Mouse (Mus musculus): Measurements from ENCODE around the gene E130308A19Rik.

The E130308A19Rik gene

DNA sequence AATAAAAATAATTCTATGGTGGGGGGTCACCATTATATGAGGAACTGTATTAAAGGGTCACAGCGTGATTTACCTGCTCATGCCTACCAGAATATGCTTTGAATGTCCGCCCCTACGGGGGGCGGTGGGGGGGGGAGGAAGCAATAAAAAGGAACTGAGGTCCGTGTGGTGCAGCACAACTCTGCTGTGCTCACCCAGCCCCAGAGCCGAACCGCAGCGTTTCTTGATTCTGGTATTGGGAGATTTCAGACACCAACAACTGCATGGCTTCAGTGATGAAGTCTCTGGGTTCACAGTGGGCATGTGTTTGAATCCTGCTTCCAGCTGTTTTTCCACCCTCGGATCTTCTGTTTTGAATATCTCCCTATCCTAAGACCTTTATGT lies 101.9 kb downstream of the E130308A19Rik start:
- DNase-seq (ENCODE audit: low spot score): no peak

DNA sequence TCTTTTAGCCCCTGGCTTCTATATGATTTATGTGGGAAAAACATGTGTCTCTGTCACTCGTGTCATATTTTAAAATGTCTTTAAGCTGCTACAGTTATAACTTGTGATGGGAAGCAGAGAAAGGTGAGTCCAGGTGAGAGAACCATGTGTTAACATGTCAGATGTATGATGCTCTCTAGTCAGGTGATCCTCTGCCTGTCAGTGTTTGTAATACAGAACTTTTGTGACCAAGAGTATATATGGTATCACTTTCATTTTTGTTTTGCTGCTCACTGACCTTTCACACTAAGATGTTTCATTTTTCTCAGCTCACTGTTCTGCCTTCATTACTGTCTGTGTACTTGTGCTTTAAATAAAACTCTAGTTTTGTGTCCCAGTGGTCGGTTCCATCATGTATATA lies 102.8 kb downstream of the E130308A19Rik start:
- no peak for DNase-seq (ENCODE audit: low spot score)

DNA sequence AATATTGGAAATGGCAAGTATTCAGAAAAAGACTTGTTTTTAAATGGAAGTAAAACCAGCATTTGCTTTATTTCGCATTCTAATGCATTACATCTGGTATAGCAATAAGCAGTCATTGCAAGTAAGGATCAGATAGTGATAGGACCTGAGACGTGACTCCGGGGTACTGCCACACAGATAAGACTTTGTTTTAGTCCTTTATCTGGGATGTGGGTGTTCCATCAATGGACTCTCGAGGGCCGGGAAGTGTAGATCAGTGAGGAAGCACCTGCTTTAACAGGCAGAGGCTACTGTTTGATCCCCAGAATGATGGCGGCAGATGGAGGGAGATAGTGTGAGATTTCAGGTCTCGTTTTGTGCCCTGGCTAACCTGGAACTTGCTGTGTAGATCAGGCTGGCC lies 105.5 kb downstream of the E130308A19Rik start:
- no peak for DNase-seq (ENCODE audit: low spot score)

DNA sequence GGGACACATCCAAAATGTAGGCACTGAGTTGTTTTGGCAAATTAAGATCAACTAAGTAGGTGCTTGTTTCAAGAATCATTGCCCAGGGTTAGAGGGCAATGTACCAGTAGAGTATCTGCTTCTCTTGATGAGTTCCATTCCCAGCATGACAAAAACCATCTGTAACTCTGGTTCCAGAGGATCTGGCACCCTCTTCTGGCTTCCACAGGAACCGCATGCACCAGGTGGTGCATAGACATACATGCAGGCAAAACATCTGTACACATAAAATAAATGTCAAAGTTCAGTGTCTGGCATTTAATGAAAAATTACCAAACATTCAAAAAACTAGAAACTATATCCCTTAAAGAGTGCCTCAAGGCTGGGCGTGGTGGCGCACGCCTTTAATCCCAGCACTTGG lies 113.3 kb downstream of the E130308A19Rik start:
- no peak for DNase-seq (ENCODE audit: low spot score)

DNA sequence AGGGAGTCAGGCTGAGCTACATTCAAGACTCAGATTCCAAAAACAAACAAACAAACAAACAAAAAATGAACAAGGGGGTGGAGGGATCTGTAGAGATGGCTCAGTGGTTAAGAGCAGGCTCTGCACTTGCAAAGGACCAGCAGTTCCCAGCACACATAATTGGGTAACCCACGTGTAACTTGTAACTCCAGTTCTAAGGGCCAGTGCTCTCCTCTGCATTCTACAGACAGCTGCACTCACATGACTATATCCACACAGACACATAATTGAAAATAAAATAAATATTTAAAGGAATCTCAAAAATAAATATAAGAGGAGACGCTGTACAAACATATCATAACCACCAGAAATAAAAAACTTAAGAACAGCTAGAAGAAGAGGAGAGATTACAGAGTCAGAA lies 113.9 kb downstream of the E130308A19Rik start:
- no peak for DNase-seq (ENCODE audit: low spot score)

DNA sequence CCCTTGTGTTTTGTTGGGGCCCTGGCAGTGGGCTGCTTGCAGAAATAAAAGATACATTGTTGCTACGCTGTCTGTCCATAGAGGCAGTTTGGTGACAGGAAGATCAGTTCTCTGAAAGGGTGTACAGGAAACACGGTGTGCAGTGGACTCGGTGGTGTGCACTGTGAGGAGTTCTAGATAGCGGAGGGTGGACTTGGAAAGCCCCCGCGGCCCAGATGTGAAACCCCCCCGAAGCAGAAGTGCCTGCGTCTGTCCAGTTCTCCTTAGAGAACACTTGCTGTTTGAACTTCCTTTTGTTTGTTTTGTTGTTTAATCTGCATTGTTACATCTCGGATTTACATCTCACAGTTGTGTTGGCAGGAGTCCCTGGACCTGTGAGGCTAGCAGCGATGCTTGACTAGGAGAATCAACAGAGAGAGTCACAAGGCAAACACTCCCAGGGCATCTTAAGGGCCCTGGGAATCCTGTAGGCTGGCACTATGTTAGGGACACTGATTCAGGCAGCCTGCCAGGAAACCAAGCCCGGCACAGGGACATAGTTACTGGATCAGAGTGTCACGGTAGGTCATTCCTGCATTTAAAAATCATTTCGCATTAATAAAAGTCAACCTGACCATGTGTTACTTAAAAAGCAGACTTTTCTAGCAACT lies 127.6 kb downstream of the E130308A19Rik start:
- DNase-seq (ENCODE audit: low spot score): no peak

DNA sequence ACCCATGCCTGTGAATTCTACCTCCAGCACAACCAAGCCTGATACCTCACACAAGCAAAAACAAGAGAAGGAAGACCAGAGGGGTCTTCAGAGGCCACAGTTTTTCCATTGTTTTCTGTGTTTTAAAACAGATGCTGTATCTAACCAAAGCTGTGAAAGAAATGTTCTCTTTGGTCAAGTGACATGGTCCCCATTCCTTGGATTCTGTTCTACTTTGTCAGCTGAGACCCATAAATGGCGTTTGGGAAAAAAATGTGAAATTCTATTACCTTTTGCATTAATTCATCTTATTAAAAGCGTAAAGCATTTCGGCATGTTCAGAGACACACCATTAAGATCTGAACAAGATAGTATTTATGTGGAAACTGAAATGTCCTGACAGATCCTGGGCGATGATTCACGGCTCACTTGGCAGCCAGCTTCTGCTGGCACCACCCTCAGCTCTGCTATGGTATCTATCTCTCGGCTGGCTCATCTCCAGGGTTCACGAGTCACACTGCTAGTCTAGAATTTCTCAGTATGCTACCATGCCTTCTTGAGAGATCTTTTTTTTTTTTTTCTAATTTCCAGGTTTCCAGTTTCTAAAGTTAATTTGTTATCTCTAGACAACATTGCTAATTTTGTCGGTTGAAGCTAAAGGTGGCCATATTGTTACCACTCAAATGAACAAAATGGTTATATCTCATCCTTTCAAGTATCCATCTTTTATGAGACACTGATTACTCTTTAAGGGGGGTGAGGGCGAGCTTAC lies 130.5 kb downstream of the E130308A19Rik start:
- peak; percentile 29 for DNase-seq (ENCODE audit: low spot score)

DNA sequence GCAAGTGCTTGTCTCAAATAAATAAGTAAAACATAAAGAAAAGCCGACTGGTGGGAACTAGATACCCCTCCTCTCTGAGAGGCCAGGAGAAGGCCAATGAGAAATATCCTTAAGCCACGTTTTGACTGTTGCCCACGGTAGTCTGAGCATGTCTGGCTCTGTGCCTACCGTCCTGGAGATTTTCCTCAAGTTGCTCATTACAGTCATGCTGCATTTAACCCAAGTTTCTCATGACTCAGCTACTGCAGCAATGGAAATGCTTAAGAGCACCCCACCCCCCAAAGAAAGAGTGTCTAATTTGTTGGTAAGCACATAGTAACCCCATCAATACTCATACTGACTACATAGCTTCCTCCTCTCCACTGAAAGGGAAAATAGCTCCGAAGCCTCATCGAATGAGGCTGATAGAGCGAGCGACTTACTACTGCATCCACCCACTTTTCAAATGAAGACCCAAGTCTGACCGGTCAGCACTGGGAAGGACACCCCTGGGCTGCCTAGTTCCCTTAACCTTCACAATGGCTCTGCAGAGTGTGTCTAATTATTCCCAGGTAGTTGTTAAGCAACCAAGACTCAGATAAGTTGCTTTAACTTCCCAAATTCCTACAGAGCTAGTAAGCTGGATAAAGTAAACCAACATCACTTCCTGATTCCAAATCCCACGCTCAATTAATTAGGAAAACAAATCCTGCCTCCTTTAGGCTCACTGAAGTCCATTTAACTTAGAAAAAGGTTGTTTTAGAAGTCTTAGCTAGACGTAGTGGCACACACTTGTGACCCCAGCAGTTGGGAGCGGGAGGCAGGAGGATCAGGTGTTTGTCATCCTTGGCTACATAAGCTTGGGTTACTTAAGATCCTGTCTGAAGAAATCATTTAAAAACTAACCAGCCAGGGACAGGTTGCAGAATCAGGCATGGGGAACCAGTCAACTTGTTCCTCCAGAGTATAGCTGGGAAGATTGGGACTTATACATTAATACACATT lies 131.7 kb downstream of the E130308A19Rik start:
- DNase-seq (ENCODE audit: low spot score): no peak

DNA sequence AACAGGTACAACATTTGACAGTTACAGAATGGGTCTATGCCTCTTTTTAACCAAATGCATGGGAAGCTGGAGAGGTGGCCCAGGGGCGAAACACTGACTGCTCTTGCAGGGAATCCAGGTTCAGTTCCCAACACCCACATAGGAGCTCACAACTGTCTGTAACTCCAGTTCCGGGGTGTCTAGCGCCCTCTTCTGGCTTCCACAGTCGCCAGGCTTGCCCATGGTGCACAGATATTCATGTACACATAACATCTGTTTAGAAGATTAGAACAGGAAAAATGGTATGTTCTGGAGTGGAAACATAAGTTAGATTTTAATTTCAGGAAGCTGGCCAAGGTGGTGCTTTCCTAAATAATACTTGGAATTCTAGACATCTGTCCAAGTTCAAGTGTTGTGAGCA lies 134.0 kb downstream of the E130308A19Rik start:
- DNase-seq (ENCODE audit: low spot score): no peak

DNA sequence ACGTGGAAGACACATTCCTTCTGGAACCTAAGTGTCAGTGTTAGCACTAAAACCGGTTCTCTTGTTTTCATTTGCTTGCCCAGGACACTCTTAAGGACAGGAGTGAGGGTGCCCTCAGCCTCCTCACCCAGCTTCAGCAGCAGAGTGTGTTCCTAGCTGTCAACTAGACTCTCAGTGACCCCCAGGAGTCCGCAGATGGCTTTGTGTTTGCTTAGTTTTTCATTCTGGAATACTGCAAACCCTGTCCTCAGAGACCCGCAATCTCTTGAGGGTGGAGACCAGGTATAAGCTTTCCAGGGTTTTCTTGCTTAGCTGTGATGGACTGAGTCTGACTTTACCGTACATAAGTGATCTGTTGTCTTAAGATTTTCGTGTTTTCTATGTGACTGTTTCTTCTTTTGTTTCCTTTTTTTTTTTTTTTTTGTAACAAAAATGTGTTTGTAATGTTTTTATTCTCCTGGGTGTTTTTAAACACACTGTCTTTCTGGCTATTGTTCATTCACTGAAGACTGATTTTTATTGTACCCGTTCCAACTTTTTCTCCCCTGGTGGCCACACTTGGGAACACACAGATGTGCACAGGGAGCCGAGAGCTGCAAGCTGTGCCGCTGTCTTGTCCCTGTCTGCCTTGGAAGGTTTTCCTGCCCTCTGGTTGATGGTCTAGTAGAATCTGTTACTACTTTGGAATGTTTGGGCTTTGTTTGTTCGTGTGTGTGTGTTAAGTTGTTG lies 134.8 kb downstream of the E130308A19Rik start:
- peak; percentile 49 for DNase-seq (ENCODE audit: low spot score)

DNA sequence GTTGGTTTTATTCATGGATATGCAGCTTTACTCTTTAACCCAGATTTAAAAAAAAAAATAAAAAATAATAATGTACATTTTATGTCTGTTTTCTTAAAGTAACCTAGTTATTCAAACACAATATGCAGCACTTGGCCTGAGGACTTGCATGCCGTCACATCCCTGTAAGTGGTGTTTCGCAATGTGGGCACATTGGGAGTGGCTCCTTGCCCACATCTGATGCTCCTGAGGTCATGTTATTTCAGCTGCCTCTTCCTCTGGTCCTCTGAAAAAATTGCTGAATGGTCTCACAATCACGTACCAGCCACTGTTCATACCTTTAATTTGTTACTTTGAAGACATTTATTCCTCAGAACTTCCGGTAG lies 135.3 kb downstream of the E130308A19Rik start:
- DNase-seq (ENCODE audit: low spot score): no peak

DNA sequence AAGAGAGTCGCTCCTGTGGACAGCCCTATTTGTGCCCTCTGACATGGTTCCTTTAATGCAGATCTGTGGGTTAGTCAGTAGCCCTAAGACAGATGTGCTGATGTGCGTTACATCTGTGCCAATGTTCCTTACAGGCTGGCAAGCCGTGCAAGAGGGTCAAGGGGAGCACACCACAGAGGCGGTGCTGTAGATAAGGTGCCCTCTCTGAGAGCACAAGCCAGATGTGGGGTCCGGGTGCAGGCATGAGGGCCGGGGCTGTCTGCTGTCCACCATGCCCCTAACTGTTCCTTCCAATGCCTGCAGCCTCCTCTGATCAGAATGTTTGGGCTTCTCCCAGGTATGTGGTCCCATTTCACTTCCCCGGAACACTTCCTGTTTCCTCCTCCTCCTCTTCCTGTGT lies 138.9 kb downstream of the E130308A19Rik start:
- no peak for DNase-seq (ENCODE audit: low spot score)

DNA sequence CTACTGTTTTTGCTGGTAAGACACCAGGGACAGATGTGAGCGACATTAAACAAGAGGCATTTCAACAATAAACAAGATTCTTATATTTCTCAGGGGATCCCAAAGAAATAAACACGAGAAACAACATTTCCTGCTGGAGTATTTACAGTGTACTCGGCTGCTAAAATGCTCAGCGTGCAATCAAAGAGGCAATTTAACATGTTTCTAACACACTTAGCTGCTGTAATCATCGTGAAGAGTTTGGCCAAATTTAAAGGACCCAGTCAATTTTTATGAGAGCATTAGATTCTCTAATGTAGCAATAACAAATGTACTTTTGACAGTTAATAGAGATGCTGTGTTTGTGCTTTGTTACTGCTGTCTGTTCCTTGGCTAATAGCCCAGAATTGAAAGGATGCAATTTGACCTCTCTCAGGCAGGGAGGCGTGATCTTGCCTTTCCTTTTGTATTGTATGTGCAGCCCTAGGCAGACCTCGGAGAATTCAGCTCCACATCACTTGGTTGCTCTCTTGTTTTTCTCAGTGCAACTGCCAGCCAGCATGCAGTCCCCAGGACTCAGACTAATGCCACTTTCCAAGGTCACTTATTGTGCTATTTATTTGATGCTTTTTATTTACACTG lies 139.5 kb downstream of the E130308A19Rik start:
- DNase-seq (ENCODE audit: low spot score): no peak

DNA sequence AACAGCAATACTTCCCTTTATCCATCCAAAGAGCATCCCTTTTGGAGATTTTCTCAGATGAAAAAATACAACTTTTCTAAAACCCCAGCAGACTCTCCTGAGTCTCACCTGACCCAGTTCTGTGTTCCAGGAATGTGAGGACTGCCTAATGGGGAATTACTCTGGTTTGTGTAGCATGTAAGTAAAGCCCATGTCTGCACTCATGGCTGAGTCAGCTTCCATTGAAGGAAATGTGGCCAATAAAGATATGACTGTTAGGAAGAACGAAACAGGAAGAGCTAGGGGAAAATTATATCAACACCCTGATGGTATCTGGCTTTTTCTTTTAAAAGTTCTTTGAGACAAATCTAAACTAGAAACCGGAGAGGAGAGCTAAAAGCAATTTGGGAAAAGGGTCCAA lies 141.7 kb downstream of the E130308A19Rik start:
- no peak for DNase-seq (ENCODE audit: low spot score)

DNA sequence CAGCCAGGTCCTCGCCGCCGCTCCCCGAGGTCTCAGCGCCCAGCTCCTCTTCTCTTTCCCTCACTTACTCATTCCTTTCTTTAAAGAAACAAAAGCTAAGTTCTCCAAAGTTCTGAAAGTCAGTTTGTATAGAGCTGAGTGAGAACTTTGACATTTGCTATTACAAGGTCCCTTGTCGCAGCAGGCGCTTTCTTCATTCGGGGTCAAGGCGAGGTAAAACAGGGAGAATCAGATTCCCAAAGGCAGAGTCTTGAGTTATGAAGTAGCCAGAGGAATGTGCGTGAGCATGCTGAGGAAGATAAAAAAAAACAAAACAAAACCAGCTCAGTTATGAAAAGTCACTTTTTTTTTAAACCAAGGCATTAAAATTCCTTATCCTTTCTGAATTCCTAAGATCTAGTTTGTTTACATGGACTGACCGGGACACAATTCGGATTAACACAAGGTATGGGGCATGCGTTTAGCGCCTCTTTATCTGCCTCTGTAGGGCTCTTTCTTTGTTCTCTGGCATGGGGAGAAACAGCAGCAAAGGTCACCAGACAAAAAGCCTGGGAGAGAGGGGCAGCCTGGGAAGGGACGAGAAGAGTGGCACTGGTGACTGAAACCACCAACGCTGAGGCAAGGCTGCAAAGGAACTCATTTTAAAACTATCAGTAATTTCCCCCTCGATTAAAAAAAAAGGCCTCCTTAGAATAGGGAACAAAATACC lies 146.3 kb downstream of the E130308A19Rik start:
- no peak for DNase-seq (ENCODE audit: low spot score)

DNA sequence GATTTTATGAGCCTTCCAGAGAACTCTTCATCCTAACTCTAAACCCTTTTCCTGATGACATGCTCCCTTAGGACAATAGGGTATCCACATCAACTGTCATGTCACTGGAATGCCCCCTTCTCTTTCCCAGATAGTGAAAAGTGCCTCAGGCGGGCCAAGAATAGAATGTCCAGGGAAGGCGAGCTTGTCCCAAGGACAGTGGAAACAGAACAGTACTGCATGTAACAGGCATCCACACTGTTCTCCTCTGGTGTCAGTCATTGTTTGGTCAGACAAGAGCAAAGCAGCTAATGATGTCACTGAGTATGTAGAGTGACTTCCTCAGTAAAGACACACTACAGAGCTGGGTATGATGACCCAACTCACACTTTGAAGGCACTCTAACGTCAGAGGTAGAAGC lies 151.8 kb downstream of the E130308A19Rik start:
- DNase-seq (ENCODE audit: low spot score): no peak

DNA sequence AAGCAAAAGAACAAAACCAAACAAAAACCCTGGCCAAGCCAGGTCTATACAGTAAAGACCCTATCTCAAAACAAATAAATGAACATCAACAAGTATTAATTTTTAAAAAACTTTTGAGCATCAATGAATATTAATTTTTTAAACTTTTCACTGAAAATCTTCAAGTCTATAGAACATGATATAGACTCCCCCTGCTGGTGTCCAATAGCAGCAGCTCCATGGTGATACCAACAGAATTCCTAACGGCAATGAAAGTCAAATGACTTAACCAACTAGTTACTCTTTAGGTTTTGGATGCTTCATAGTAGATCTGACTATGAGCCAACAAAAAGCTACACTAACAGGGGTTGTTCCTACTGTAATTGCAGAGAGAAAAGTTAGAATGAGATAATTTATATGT lies 154.6 kb downstream of the E130308A19Rik start:
- no peak for DNase-seq (ENCODE audit: low spot score)

DNA sequence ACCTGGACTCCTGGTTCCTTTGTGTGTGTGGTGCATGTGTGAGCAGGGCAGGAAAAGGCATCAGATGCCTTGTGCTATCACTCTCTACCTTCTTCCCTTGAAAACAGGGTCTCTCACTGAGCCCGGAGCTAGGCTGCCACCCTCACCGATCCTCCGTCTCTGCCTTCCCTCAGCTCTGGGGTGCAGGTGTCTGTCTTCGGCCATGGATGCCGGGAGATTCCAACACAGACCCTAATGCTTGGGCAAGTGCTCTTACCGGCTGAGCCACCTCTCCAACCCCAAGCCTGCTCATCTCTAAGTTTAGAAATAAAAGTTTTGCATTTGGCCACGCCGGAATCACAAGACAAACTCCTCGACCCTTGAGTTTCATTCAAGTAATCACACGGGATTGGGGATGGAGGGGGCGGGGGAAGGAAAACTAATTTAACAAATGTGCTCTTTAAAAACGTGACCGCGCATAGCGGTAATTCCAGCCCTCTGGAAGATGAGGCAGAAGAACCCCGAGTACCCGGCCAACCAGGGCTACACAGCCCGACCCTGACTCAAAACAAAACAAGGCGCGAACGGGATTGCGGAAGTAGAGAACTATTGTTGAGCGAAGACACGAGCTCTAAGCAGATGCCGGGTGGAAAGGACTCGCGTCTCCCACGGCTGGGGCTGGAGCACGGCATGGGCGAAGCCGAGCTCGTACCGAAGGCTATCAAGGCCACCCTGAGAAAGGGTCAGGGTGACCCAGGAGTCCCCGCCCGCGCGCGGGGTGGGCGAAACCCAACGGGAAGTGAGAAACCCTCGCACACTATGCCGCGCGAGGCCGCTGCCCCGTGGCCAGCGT lies 157.1 kb downstream of the E130308A19Rik start:
- no peak for DNase-seq (ENCODE audit: low spot score)

DNA sequence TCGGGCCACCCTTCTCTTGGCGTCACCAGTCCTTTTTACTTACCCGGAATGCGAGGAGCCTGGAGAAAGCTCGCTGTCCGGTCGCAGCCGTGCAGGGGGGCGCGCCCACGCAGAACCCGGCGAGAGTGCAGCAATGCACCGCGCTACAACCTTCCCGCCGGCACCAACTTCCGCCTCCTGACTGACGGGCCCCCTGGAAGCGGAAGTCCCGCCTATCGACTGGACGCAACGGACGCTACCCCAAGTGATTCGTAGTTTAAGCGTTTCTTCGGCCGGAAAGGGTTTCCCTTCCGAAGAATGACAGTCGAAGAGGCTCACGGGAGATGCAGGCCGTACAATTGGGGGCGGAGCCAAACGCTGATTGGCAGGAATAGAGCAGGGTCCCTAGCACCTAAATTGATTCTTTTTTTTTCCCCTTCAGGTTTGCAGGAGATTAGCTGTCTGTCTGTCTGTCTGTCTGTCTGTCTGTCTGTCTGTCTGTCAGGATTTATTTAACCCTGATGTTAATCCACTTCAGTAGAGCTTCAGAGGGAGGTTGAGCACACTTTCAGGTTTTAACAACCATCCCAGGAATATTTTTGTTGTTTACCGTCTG lies 157.8 kb downstream of the E130308A19Rik start:
- peak; percentile 92 for DNase-seq (ENCODE audit: low spot score)

DNA sequence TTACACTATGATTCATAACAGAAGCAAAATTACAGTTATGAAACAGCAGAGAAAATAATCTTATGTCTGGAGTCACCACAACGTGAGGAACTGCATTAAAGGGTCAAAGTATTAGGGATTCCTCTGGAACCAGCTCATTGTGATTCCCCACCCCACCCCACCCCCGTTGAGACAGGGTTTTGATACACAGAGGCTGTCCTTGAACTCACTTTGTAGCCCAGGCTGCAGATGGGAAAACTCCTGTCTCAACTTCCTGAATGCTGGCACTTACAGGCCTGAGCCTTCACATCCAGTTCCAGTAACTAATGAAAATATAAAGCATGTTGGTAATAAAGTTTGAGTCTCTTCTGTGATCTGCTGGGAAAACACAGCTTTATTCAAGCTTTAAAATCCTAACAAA lies 159.4 kb downstream of the E130308A19Rik start:
- no peak for DNase-seq (ENCODE audit: low spot score)

Measured in ovary, postnatal 14 days (tissue).